8 mouse cellular contexts compared by ENCODE assay signal in the genomic region with DNA sequence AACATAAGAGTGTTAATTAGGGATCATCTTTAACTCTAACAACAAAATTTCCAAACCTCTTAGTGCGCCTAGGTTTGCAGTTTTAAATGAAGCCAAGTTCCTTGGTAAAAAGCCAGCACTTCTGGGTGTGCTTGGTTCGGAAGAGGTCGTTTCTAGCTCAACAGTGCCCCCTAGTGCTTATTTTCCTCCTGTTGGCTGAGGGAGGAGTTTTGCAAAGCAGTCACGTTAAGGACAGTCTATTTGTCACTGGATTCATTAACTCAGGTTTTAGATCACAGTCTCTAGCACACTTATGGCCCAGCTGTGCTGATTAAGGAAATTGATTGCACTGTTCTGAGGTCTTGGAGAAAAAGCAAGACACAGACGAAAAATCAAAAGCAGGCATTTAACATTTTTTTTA. TPM values are rescaled to one million over a fixed set of nuclear protein-coding genes. Genes with fewer than 3 reads are reported as not detected.
DNase-seq lines count a peak whose midpoint lies in the region; ATAC-seq and TF ChIP-seq lines count a peak whose summit lies in the region.

No protein-coding gene starts in this region.

- CTCF ChIA-PET in Patski (lab: Charles Lee) = interaction anchor here (0.7 to 2.4 kb wide), 13 partner anchors 8 to 637 kb away, joined by 3 to 7 read pairs (median 4); no protein-coding TSS in a partner anchor

- peak; percentile 92 for TF ChIP-seq CTCF in Patski (IDR thresholded peaks at IDR 0.05)
- peak; percentile 87 for TF ChIP-seq CTCF in lung, embryonic 14.5 days (IDR thresholded peaks at IDR 0.05; ENCODE audit: low read depth)

- no peak overlapping the region for H3K27ac ChIP-seq in forebrain, embryonic 10.5 days
- H3K27ac ChIP-seq in lung, embryonic 14.5 days (ENCODE audit: low read depth) = no peak overlapping the region

- H3K4me1 ChIP-seq in forebrain, embryonic 10.5 days = no peaks in the 10 kb centered on the region
- no peaks in the 10 kb centered on the region for H3K4me1 ChIP-seq in lung, embryonic 14.5 days (ENCODE audit: insufficient read depth)

- in situ Hi-C loops in Patski (cut with MboI; ENCODE audit: low pct_unique_long_range_greater_than_20kb) = loop anchor here (5.0 to 10.0 kb wide), 2 partner anchors 311 to 636 kb away; no protein-coding TSS in a partner anchor

- no peak overlapping the region for H3K9ac ChIP-seq in lung, embryonic 14.5 days

- ATAC-seq in Patski = peak; percentile 91
- ATAC-seq in hematopoietic stem cell, adult 5-6 weeks (replicated peaks in 1 of 2; ENCODE audit: insufficient read depth in 1 of 2, low FRiP score in 2 of 2, low TSS enrichment in 1 of 2, low read depth in 1 of 2, poor library complexity in 2 of 2, severe bottlenecking in 2 of 2) = peak; percentile 88 to 93
- peak; percentile 60 for ATAC-seq in lung, embryonic 14.5 days (ENCODE audit: insufficient read depth)

- H3K4me3 ChIP-seq in forebrain, embryonic 10.5 days = no peak overlapping the region
- H3K4me3 ChIP-seq in lung, embryonic 14.5 days (ENCODE audit: low read depth, low read length) = no peak overlapping the region

- H3K9me3 ChIP-seq in forebrain, embryonic 10.5 days = peaks cover 10% of the 10 kb centered on the region
- H3K9me3 ChIP-seq in lung, embryonic 14.5 days (ENCODE audit: low read depth, low read length) = no peaks in the 10 kb centered on the region

- WGBS in forebrain, embryonic 10.5 days = 18% methylated on average over 5 of the region's 5 CpGs
- 9% methylated on average over 5 of the region's 5 CpGs for WGBS in lung, embryonic 14.5 days

- no peaks in the 10 kb centered on the region for H3K27me3 ChIP-seq in Patski
- H3K27me3 ChIP-seq in forebrain, embryonic 10.5 days (ENCODE audit: poor library complexity, severe bottlenecking) = no peaks in the 10 kb centered on the region
- H3K27me3 ChIP-seq in lung, embryonic 14.5 days (ENCODE audit: insufficient read depth, low read length) = no peaks in the 10 kb centered on the region

- peak; percentile 61 for DNase-seq in Patski (ENCODE audit: low read depth, low spot score)
- DNase-seq in c-Kit-positive CD71-positive TER-119-negative erythroid progenitor cells, embryonic 14.5 days (ENCODE audit: low read depth) = peak; percentile 75
- DNase-seq in forebrain, embryonic 10.5 days (ENCODE audit: extremely low spot score, low spot score) = peak; percentile 69
- peak; percentile 90 for DNase-seq in layer of hippocampus, adult 11-12 months (ENCODE audit: low spot score)
- peak; percentile 98 for DNase-seq in lung, embryonic 14.5 days
- DNase-seq in retina, embryonic 14.5 days (ENCODE audit: low spot score) = peak; percentile 91
- peak; percentile 79 for DNase-seq in yolk sac, embryonic 10.5 days (ENCODE audit: low spot score)

- POLR2A ChIA-PET in Patski (lab: Charles Lee) = no interaction called here

- H3K4me2 ChIP-seq in lung, embryonic 14.5 days = no peak overlapping the region

- H3K36me3 ChIP-seq in forebrain, embryonic 10.5 days (replicated peaks) = 0 out of 2 replicates have a peak, but pooled peaks cover 3% of the 10 kb centered on the region
- H3K36me3 ChIP-seq in lung, embryonic 14.5 days (ENCODE audit: insufficient read depth) = no peaks in the 10 kb centered on the region; the same call in 1 of the 2 replicates

RNA-seq across cellular contexts. Expression of gene Prickle1, which starts 19.8 kb away (rescaled TPM):
- polyA plus RNA-seq in Patski (2021) = 15.7 TPM
- polyA plus RNA-seq in forebrain, embryonic 10.5 days (2016; fragmentation: Nextera tagmentation; extraction: Ambion mirVana) = 9.2 and 9.7 TPM in 2 replicates
- total RNA-seq in hematopoietic stem cell, adult 5-6 weeks (2017) = 2.0 and 2.3 TPM in 2 replicates
- 22.7 and 26.9 TPM in 2 replicates for polyA plus RNA-seq in lung, embryonic 14.5 days (2014; fragmentation: Nextera tagmentation; extraction: Ambion mirVana)
